Mouse (Mus musculus) megakaryocyte, embryonic 14.5 days (primary cell): Measurements from ENCODE around the gene Mink1. TPM values are rescaled to one million over a fixed set of nuclear protein-coding genes. Genes with fewer than 3 reads are reported as not detected.

Experiments
- H3K27me3 ChIP-seq: replicated peaks from 2 replicates; pipeline ENCODE3; 2012; ENCODE audit warnings: inconsistent platforms
- H3K36me3 ChIP-seq: replicated peaks from 2 replicates; pipeline ENCODE3; 2012; ENCODE audit warnings: low read length, inconsistent platforms, mixed read lengths
- H3K4me1 ChIP-seq: 2 replicates; pipeline ENCODE4 v1.6.1; 2012; ENCODE audit warnings: inconsistent platforms
- H3K4me3 ChIP-seq: replicated peaks from 2 replicates; pipeline ENCODE3; 2012; ENCODE audit warnings: moderate library complexity, mild to moderate bottlenecking, inconsistent platforms
- H3K9me3 ChIP-seq: 2 replicates; pipeline ENCODE4 v1.6.1; 2012; ENCODE audit warnings: inconsistent platforms
- FLI1 ChIP-seq: IDR thresholded peaks from 2 replicates; pipeline ENCODE4 v1.6.1; 2012; ENCODE audit warnings: low read length, inconsistent platforms, mixed read lengths
- GATA1 ChIP-seq: IDR thresholded peaks from 3 replicates; pipeline ENCODE4 v1.6.1; 2012; ENCODE audit warnings: mixed read lengths, low read length, inconsistent platforms, borderline replicate concordance
- polyA plus RNA-seq: library from polyadenylated mRNA; stranded (reverse); fragments of >175 nt; gene quantifications from 2 replicates; pipeline ENCODE4 v1.2.3, GENCODE M21; 2012; ENCODE audit warnings: low replicate concordance; ENCODE audit not compliant: insufficient read depth

The Mink1 gene
- polyA plus RNA-seq, 1 experiment = 129 TPM

- peaks cover 75% of the 10 kb centered on the region for H3K36me3 ChIP-seq
- peak overlapping the region; percentile 46 for H3K4me3 ChIP-seq
- no peak for TF ChIP-seq FLI1
- no peak for TF ChIP-seq GATA1
- peaks cover 98% of the 10 kb centered on the region for H3K4me1 ChIP-seq
- no peaks in the 10 kb centered on the region for H3K9me3 ChIP-seq
- H3K27me3 ChIP-seq = no peaks in the 10 kb centered on the region
Observed at GRCm38 (mm10) chr11:70591733-70592132, 29.1 kb downstream of the Mink1 start.

GRCm38 (mm10) chr11:70594253-70594989, 31.7 kb downstream of the Mink1 start:
- Histone ChIP-seq H3K4me1 (peaks cover 100% of the 10 kb centered on the region), H3K9me3 (no peaks in the 10 kb centered on the region), H3K36me3 (peaks cover 81% of the 10 kb centered on the region), H3K4me3 (peak overlapping the region; percentile 88), H3K27me3 (no peaks in the 10 kb centered on the region)
- no peak for TF ChIP-seq GATA1
- no peak for TF ChIP-seq FLI1

- no peaks in the 10 kb centered on the region for H3K9me3 ChIP-seq
- TF ChIP-seq FLI1 = no peak
- no peak for TF ChIP-seq GATA1
- H3K4me1 ChIP-seq = peaks cover 100% of the 10 kb centered on the region
- H3K36me3 ChIP-seq = peaks cover 84% of the 10 kb centered on the region
- H3K27me3 ChIP-seq = no peaks in the 10 kb centered on the region
- H3K4me3 ChIP-seq = peak overlapping the region; percentile 78
Observed at GRCm38 (mm10) chr11:70595638-70596037, 33.0 kb downstream of the Mink1 start.

- H3K36me3 ChIP-seq = peaks cover 82% of the 10 kb centered on the region
- H3K4me1 ChIP-seq = peaks cover 98% of the 10 kb centered on the region
- H3K4me3 ChIP-seq = peak overlapping the region; percentile 54
- H3K9me3 ChIP-seq = no peaks in the 10 kb centered on the region
- TF ChIP-seq GATA1 (no peak), FLI1 (no peak)
- no peaks in the 10 kb centered on the region for H3K27me3 ChIP-seq
Observed at GRCm38 (mm10) chr11:70596094-70596493, 33.4 kb downstream of the Mink1 start.

- peaks cover 96% of the 10 kb centered on the region for H3K4me1 ChIP-seq
- TF ChIP-seq GATA1 (no peak), FLI1 (no peak)
- no peak overlapping the region for H3K4me3 ChIP-seq
- H3K9me3 ChIP-seq = no peaks in the 10 kb centered on the region
- no peaks in the 10 kb centered on the region for H3K27me3 ChIP-seq
- H3K36me3 ChIP-seq = peaks cover 90% of the 10 kb centered on the region
Observed at GRCm38 (mm10) chr11:70597301-70597700, 34.6 kb downstream of the Mink1 start.

GRCm38 (mm10) chr11:70598451-70598953, 35.8 kb downstream of the Mink1 start:
- Histone ChIP-seq H3K36me3 (peaks cover 95% of the 10 kb centered on the region), H3K27me3 (no peaks in the 10 kb centered on the region), H3K9me3 (no peaks in the 10 kb centered on the region), H3K4me3 (no peak overlapping the region), H3K4me1 (peaks cover 84% of the 10 kb centered on the region)
- TF ChIP-seq FLI1 = no peak
- no peak for TF ChIP-seq GATA1

- TF ChIP-seq GATA1 = no peak
- TF ChIP-seq FLI1 = no peak
- H3K9me3 ChIP-seq = no peaks in the 10 kb centered on the region
- H3K27me3 ChIP-seq = no peaks in the 10 kb centered on the region
- H3K4me1 ChIP-seq = peaks cover 45% of the 10 kb centered on the region
- peak overlapping the region; percentile 13 for H3K4me3 ChIP-seq
- peaks cover 98% of the 10 kb centered on the region for H3K36me3 ChIP-seq
Observed at GRCm38 (mm10) chr11:70605024-70605566, 42.4 kb downstream of the Mink1 start.

GRCm38 (mm10) chr11:70606717-70607116, 44.0 kb downstream of the Mink1 start:
- TF ChIP-seq FLI1 = no peak
- no peak for TF ChIP-seq GATA1
- Histone ChIP-seq H3K9me3 (no peaks in the 10 kb centered on the region), H3K4me3 (no peak overlapping the region), H3K27me3 (no peaks in the 10 kb centered on the region), H3K4me1 (peaks cover 46% of the 10 kb centered on the region), H3K36me3 (peaks cover 100% of the 10 kb centered on the region)

GRCm38 (mm10) chr11:70607611-70608010, 44.9 kb downstream of the Mink1 start:
- Histone ChIP-seq H3K4me1 (peaks cover 49% of the 10 kb centered on the region), H3K4me3 (no peak overlapping the region), H3K36me3 (peaks cover 99% of the 10 kb centered on the region), H3K9me3 (no peaks in the 10 kb centered on the region), H3K27me3 (no peaks in the 10 kb centered on the region)
- TF ChIP-seq GATA1 (no peak), FLI1 (no peak)

- Histone ChIP-seq H3K9me3 (no peaks in the 10 kb centered on the region), H3K36me3 (peaks cover 99% of the 10 kb centered on the region), H3K4me1 (peaks cover 58% of the 10 kb centered on the region), H3K27me3 (no peaks in the 10 kb centered on the region), H3K4me3 (no peak overlapping the region)
- no peak for TF ChIP-seq FLI1
- no peak for TF ChIP-seq GATA1
Observed at GRCm38 (mm10) chr11:70608381-70609066, 45.8 kb downstream of the Mink1 start.
